Mouse (Mus musculus) midbrain, embryonic 14.5 days (tissue): ENCODE data around the gene Ndufv3. TPM values are rescaled to one million over a fixed set of nuclear protein-coding genes. Genes with fewer than 3 reads are reported as not detected.

ENCODE experiments used
- ATAC-seq: fragments of 200-750 bp; cut with Nextera tagmentation; 2 replicates; pipeline ENCODE4 v1.8.0; 2017; ENCODE audit warnings: moderate number of reproducible peaks, moderate library complexity; ENCODE audit not compliant: low FRiP score, low TSS enrichment
- DNase-seq: peaks from one replicate; pipeline ENCODE4 v3.0.0-alpha.2; 2015
- H3K27ac ChIP-seq: fragments of 300-500 bp; sonication (generic); replicated peaks from 2 replicates; pipeline ENCODE4 v1.5.1; 2014; ENCODE audit warnings: mild to moderate bottlenecking, low read depth, low read length, moderate library complexity
- H3K27me3 ChIP-seq: fragments of 300-500 bp; sonication (generic); 2 replicates; pipeline ENCODE4 v1.6.1; 2014; ENCODE audit warnings: low read length, control low read depth, mixed read lengths; ENCODE audit not compliant: control insufficient read depth, insufficient read depth
- H3K36me3 ChIP-seq: fragments of 300-500 bp; sonication (generic); 2 replicates; pipeline ENCODE4 v1.6.1; 2014; ENCODE audit warnings: low read length, control low read depth; ENCODE audit not compliant: control insufficient read depth, insufficient read depth
- H3K4me1 ChIP-seq: fragments of 300-500 bp; sonication (generic); 2 replicates; pipeline ENCODE4 v1.6.1; 2014; ENCODE audit warnings: mild to moderate bottlenecking, antibody characterized with exemption, low read length, control low read depth; ENCODE audit not compliant: control insufficient read depth, insufficient read depth
- H3K4me2 ChIP-seq: fragments of 300-500 bp; sonication (generic); 2 replicates; pipeline ENCODE4 v1.6.1; 2014; ENCODE audit warnings: mild to moderate bottlenecking, low read length, moderate library complexity
- H3K4me3 ChIP-seq: fragments of 300-500 bp; sonication (generic); replicated peaks from 2 replicates; pipeline ENCODE4 v1.5.1; 2014; ENCODE audit warnings: low read depth, low read length
- H3K9ac ChIP-seq: fragments of 300-500 bp; sonication (generic); replicated peaks from 2 replicates; pipeline ENCODE4 v1.6.1; 2014; ENCODE audit warnings: mild to moderate bottlenecking, low read length, moderate library complexity
- H3K9me3 ChIP-seq: fragments of 300-500 bp; sonication (generic); 2 replicates; pipeline ENCODE4 v1.6.1; 2016; ENCODE audit warnings: low read length, control low read depth, mixed read lengths; ENCODE audit not compliant: control insufficient read depth
- WGBS: fragments of 180-500 bp; shearing (Covaris S2); extraction: QIAGEN DNeasy Blood & Tissue Kit; methylation state at CpG from one replicate; pipeline ENCODE4 v1.1.7; 2014; 5-methylcytosine and 5-hydroxymethylcytosine counted together
- polyA plus RNA-seq: library from polyadenylated mRNA; unstranded; fragments of >200 nt; fragmentation: Nextera tagmentation; extraction: Ambion mirVana; gene quantifications from 2 replicates; pipeline ENCODE4 v1.2.1, GENCODE M21; 2014

The Ndufv3 gene
- polyA plus RNA-seq, 1 experiment from 2014 or later = 419 TPM

DNA sequence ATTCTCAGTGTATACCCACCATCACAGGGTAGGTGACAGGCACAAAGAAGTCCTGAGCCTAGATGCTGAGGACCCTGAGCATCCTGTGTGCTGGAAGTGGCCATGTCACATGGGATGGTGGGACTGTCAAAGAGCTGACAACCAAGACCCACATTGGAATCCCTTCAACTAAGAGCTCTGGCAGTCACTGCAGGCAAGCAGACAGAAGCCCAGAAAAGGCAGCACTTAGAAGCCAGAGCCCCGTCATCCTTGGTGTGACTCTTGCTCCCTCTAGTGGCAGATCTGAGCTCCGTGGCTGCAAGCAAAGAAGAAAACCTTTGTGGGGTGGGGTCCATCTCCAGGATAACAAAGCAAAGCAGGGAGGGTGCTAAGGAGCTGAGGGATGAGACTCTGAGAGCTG is 27.5 kb upstream of the Ndufv3 start:
- Histone ChIP-seq H3K4me3 (no peak overlapping the region), H3K27me3 (no peaks in the 10 kb centered on the region), H3K27ac (no peak overlapping the region), H3K9ac (no peak overlapping the region), H3K4me1 (no peaks in the 10 kb centered on the region), H3K4me2 (no peak overlapping the region), H3K9me3 (no peaks in the 10 kb centered on the region), H3K36me3 (peaks cover 26% of the 10 kb centered on the region)
- peak; percentile 58; the same call in 1 of the 2 replicates for ATAC-seq
- 2% methylated on average over 2 of the region's 2 CpGs for WGBS
- DNase-seq = peak; percentile 95

- H3K36me3 ChIP-seq = peaks cover 51% of the 10 kb centered on the region
Observed at GRCm38 (mm10) chr17:31494989-31495388, 24.9 kb upstream of the Ndufv3 start.

DNA sequence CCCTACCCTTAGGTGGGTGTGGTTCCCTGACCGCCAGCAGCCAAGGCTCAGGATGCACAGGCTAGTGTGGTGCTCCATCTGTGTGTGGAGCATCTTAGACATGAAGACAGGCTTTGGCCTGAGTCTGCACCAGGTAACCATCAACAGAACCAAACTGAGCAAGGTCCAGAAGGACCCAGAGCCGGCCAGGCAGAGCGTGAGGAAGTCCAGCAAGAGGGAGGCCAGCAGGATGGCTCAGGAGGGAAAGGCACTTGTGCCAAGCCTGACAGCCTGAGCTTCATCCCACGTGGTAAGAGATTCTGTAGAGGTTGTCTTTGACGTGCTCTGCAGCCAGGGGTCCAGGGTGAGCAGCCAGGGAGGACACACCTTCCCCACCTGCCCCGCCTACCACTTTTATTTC is 22.2 kb upstream of the Ndufv3 start:
- no peak overlapping the region for H3K27ac ChIP-seq
- peaks cover 76% of the 10 kb centered on the region for H3K36me3 ChIP-seq
- no peak for DNase-seq
- 90% methylated on average over 6 of the region's 6 CpGs for WGBS
- H3K9ac ChIP-seq = no peak overlapping the region
- H3K4me1 ChIP-seq = no peaks in the 10 kb centered on the region
- no peak overlapping the region for H3K4me2 ChIP-seq
- no peaks in the 10 kb centered on the region for H3K9me3 ChIP-seq
- H3K27me3 ChIP-seq = no peaks in the 10 kb centered on the region
- ATAC-seq = no peak
- no peak overlapping the region for H3K4me3 ChIP-seq

More at GRCm38 (mm10) chr17:31494989-31495388, 24.9 kb upstream of the Ndufv3 start:
- DNase-seq (no peak), ATAC-seq (no peak)
- no peaks in the 10 kb centered on the region for H3K4me1 ChIP-seq
- H3K27me3 ChIP-seq = no peaks in the 10 kb centered on the region
- H3K27ac ChIP-seq = no peak overlapping the region
- 86% methylated on average over 1 of the region's 1 CpGs for WGBS
- H3K9me3 ChIP-seq = no peaks in the 10 kb centered on the region
- no peak overlapping the region for H3K4me2 ChIP-seq
- no peak overlapping the region for H3K4me3 ChIP-seq
- no peak overlapping the region for H3K9ac ChIP-seq

DNA sequence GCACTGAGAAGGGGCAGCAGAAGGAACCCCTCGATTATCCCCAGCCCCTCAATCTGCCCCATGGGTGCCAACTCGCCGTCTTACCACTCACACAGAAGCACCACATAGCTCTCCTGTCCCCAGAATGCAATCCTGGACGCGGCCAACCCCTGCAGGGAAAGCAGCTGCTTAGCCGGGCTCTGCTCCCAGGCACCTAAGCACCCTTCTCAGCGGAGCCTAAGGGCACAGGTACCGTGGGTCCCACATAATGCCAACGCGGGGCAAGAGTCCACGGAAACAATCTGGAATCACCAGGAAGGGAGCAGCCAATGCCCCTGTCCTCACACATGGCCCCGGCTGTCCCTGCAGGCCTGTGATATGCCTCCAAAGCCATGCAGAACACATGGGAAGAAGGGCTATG is 20.2 kb upstream of the Ndufv3 start:
- no peak for ATAC-seq
- H3K36me3 ChIP-seq = peaks cover 92% of the 10 kb centered on the region
- WGBS = 96% methylated on average over 12 of the region's 12 CpGs
- H3K27ac ChIP-seq = no peak overlapping the region
- no peak overlapping the region for H3K9ac ChIP-seq
- H3K4me1 ChIP-seq = no peaks in the 10 kb centered on the region
- no peak for DNase-seq
- H3K9me3 ChIP-seq = no peaks in the 10 kb centered on the region
- no peak overlapping the region for H3K4me3 ChIP-seq
- H3K27me3 ChIP-seq = no peaks in the 10 kb centered on the region
- H3K4me2 ChIP-seq = no peak overlapping the region

- no peak overlapping the region for H3K9ac ChIP-seq
- H3K36me3 ChIP-seq = peaks cover 92% of the 10 kb centered on the region
- ATAC-seq (no peak), DNase-seq (no peak)
- H3K27ac ChIP-seq = no peak overlapping the region
- WGBS = 94% methylated on average over 8 of the region's 8 CpGs
- H3K4me2 ChIP-seq = no peak overlapping the region
- no peaks in the 10 kb centered on the region for H3K9me3 ChIP-seq
- no peaks in the 10 kb centered on the region for H3K27me3 ChIP-seq
- H3K4me1 ChIP-seq = no peaks in the 10 kb centered on the region
- no peak overlapping the region for H3K4me3 ChIP-seq
Observed at GRCm38 (mm10) chr17:31500416-31500815, 19.5 kb upstream of the Ndufv3 start.

- H3K4me3 ChIP-seq = no peak overlapping the region
- H3K27me3 ChIP-seq = no peaks in the 10 kb centered on the region
- ATAC-seq (no peak), DNase-seq (no peak)
- no peak overlapping the region for H3K9ac ChIP-seq
- H3K4me1 ChIP-seq = no peaks in the 10 kb centered on the region
- no peak overlapping the region for H3K27ac ChIP-seq
- H3K4me2 ChIP-seq = no peak overlapping the region
- H3K36me3 ChIP-seq = peaks cover 91% of the 10 kb centered on the region
- H3K9me3 ChIP-seq = no peaks in the 10 kb centered on the region
- 96% methylated on average over 3 of the region's 3 CpGs for WGBS
Observed at GRCm38 (mm10) chr17:31500908-31501307, 19.0 kb upstream of the Ndufv3 start.

DNA sequence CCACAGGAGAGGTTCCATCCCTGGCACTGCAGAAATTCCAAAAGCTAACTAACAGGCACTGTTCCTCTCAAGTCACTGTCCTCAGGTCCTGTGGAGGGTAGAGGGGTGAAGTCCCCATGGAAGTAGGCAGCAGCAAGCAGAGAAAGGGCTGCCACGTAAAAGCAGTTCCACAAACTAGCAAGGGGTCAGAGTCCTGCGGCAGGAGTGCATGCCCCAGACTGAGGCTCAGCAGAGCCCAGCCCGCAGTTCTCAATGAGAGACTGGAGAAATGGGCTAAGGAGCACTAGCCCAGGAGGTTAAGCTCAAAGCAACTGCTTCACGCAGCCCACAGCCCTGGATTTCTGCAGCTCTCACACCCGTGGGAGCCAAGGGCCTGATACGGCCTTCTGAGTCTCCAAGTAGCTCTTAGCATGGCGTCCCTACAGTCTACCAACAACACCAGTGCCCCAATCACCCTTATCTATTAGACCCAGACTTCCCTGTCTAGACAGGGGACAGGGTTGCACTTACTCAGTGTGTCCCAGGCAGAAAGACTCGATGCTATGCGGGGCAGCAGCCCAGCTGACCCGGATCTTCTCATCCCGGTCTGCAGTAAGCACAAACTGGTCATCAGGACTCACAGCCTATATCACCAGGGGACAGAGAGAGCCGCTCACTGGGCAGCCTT is 17.5 kb upstream of the Ndufv3 start:
- Histone ChIP-seq H3K9me3 (no peaks in the 10 kb centered on the region), H3K4me2 (no peak overlapping the region), H3K27me3 (no peaks in the 10 kb centered on the region), H3K4me3 (no peak overlapping the region), H3K4me1 (no peaks in the 10 kb centered on the region), H3K36me3 (peaks cover 84% of the 10 kb centered on the region), H3K27ac (no peak overlapping the region), H3K9ac (no peak overlapping the region)
- DNase-seq (no peak), ATAC-seq (no peak)
- 95% methylated on average over 12 of the region's 12 CpGs for WGBS

GRCm38 (mm10) chr17:31503337-31503736 is 16.6 kb upstream of the Ndufv3 start:
- no peaks in the 10 kb centered on the region for H3K9me3 ChIP-seq
- H3K4me2 ChIP-seq = no peak overlapping the region
- no peaks in the 10 kb centered on the region for H3K4me1 ChIP-seq
- no peak for DNase-seq
- H3K9ac ChIP-seq = no peak overlapping the region
- no peak overlapping the region for H3K4me3 ChIP-seq
- H3K27ac ChIP-seq = no peak overlapping the region
- no peak for ATAC-seq
- WGBS = 97% methylated on average over 12 of the region's 12 CpGs
- H3K27me3 ChIP-seq = no peaks in the 10 kb centered on the region
- H3K36me3 ChIP-seq = peaks cover 83% of the 10 kb centered on the region

- Histone ChIP-seq H3K36me3 (peaks cover 82% of the 10 kb centered on the region), H3K9ac (no peak overlapping the region), H3K27ac (no peak overlapping the region), H3K4me1 (no peaks in the 10 kb centered on the region), H3K27me3 (no peaks in the 10 kb centered on the region), H3K9me3 (no peaks in the 10 kb centered on the region), H3K4me3 (no peak overlapping the region), H3K4me2 (no peak overlapping the region)
- ATAC-seq = no peak
- DNase-seq = no peak
- WGBS = 73% methylated on average over 2 of the region's 2 CpGs
Observed at GRCm38 (mm10) chr17:31503936-31504335, 16.0 kb upstream of the Ndufv3 start.
